Mouse (Mus musculus) ovary, postnatal 10 days (tissue): ENCODE data around the gene Tbc1d15.

Source experiments
- DNase-seq: peaks from one replicate; pipeline ENCODE4 v3.0.0; 2022; ENCODE audit warnings: low spot score

The Tbc1d15 gene

GRCm38 (mm10) chr10:115160289-115160688, 91.0 kb downstream of the Tbc1d15 start:
- DNase-seq = no peak
